Mouse (Mus musculus): ENCODE results near the gene Atp2b2. TPM values are rescaled to one million over a fixed set of nuclear protein-coding genes. Genes with fewer than 3 reads are reported as not detected.
A peak's percentile ranks its signal among the peaks of the same experiment; 100 is the strongest.

Gene Atp2b2
- polyA plus RNA-seq, 1 experiment from 2014 or later, result 0.09 TPM

DNA sequence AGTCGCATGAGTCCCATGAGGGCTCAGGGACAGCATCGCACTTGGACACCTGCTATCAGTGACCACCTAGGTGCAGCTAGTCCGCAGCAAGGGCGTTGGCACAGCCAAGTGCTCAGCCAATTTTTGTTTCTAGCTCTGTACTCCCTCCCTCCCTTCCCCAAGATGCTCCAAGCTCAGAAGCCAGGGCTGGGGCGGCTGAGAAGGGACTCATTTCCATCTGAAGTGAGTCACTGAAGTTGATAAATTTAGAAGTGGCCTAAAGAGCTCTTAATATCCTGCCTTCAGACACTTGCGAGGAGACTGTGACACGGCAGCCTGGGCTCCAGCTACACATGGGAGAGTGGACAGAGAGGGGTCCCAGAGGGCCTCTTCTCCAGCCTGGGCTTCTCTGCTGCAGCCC is 160.0 kb downstream of the Atp2b2 start:
- no peak for TF ChIP-seq CTCF (IDR thresholded peaks at IDR 0.05; ENCODE audit: low read depth)

DNA sequence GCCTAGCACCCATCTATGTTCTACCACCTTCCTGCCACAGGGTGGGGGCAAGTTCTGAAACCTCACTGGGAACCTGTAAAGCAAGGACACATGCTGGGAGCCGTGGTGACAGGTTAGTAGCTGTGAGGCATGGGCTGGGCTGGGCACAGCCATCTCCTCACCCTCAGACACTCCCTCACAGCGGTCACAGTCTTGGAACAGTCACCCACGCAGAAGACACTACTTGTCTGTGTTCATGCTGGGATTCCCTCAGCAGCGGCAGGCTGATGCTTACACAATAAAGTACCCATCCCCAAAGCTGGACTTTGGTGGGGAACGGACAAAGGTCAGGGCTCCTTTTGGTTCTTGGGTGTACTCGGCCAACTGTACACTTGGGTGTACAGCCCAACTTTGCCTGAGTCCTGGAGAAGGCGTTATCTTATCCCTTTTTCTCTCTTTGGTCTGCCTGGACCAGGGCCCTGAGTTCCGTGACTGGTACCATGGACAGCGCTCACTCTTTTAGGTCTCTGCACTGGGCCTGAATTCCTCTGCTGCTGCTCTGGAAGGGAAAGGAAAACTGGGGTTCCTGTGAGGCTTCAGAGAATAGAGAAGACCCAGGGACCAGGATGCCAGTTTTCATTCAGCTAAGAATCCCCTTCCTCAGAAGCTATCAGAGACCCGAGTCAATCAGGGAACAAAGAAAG is 160.7 kb downstream of the Atp2b2 start:
- no peaks in the 10 kb centered on the region for H3K36me3 ChIP-seq (ENCODE audit: insufficient read depth)
- DNase-seq, result peak; percentile 83
- H3K9me3 ChIP-seq (ENCODE audit: low read depth, low read length), result no peaks in the 10 kb centered on the region
- H3K4me3 ChIP-seq (ENCODE audit: low read depth, low read length), result no peak overlapping the region
- H3K9ac ChIP-seq, result no peak overlapping the region
- H3K27me3 ChIP-seq (ENCODE audit: insufficient read depth, low read length), result no peaks in the 10 kb centered on the region
- no peak overlapping the region for H3K4me2 ChIP-seq
- no peak overlapping the region for H3K27ac ChIP-seq (ENCODE audit: low read depth)
- no peak for TF ChIP-seq CTCF (IDR thresholded peaks at IDR 0.05; ENCODE audit: low read depth)
- H3K4me1 ChIP-seq (ENCODE audit: insufficient read depth), result no peaks in the 10 kb centered on the region
- no peak for ATAC-seq (ENCODE audit: insufficient read depth)
- WGBS, result 44% methylated on average over 10 of the region's 10 CpGs

More for the DNA sequence above, 160.0 kb downstream of the Atp2b2 start:
- Histone ChIP-seq H3K36me3 (ENCODE audit: insufficient read depth) (no peaks in the 10 kb centered on the region), H3K9ac (no peak overlapping the region), H3K9me3 (ENCODE audit: low read depth, low read length) (no peaks in the 10 kb centered on the region), H3K4me1 (ENCODE audit: insufficient read depth) (no peaks in the 10 kb centered on the region), H3K4me2 (no peak overlapping the region), H3K27me3 (ENCODE audit: insufficient read depth, low read length) (no peaks in the 10 kb centered on the region), H3K4me3 (ENCODE audit: low read depth, low read length) (no peak overlapping the region), H3K27ac (ENCODE audit: low read depth) (no peak overlapping the region)
- ATAC-seq (ENCODE audit: insufficient read depth) (no peak), DNase-seq (no peak)
- 64% methylated on average over 7 of the region's 7 CpGs for WGBS

DNA sequence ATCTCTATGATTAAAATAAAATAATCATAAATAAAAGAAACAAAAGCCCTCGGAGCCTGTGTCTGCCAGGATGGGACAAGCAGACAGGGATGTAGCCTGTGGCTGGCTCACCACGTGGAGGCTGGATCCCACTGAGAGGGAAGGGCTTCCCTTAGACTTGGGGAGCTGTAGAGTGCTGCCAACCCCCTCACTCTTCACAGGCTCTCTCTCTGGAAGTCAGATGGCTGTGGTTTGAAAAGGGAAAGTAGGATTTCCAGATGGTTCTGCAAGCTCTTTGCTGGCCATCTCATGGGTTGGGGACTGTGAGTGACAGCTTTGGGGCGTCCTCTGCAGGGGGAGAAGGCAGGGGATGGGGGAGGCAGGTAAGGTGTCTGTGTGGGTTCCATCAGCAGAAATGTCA is 163.0 kb downstream of the Atp2b2 start:
- no peaks in the 10 kb centered on the region for H3K4me1 ChIP-seq (ENCODE audit: insufficient read depth)
- WGBS, result 46% methylated on average over 3 of the region's 3 CpGs
- TF ChIP-seq CTCF (IDR thresholded peaks at IDR 0.05; ENCODE audit: low read depth), result no peak
- H3K27ac ChIP-seq (ENCODE audit: low read depth), result no peak overlapping the region
- H3K9me3 ChIP-seq (ENCODE audit: low read depth, low read length), result no peaks in the 10 kb centered on the region
- H3K27me3 ChIP-seq (ENCODE audit: insufficient read depth, low read length), result no peaks in the 10 kb centered on the region
- DNase-seq, result no peak
- ATAC-seq (ENCODE audit: insufficient read depth), result no peak
- H3K36me3 ChIP-seq (ENCODE audit: insufficient read depth), result no peaks in the 10 kb centered on the region
- H3K4me2 ChIP-seq, result no peak overlapping the region
- no peak overlapping the region for H3K9ac ChIP-seq
- H3K4me3 ChIP-seq (ENCODE audit: low read depth, low read length), result no peak overlapping the region

DNA sequence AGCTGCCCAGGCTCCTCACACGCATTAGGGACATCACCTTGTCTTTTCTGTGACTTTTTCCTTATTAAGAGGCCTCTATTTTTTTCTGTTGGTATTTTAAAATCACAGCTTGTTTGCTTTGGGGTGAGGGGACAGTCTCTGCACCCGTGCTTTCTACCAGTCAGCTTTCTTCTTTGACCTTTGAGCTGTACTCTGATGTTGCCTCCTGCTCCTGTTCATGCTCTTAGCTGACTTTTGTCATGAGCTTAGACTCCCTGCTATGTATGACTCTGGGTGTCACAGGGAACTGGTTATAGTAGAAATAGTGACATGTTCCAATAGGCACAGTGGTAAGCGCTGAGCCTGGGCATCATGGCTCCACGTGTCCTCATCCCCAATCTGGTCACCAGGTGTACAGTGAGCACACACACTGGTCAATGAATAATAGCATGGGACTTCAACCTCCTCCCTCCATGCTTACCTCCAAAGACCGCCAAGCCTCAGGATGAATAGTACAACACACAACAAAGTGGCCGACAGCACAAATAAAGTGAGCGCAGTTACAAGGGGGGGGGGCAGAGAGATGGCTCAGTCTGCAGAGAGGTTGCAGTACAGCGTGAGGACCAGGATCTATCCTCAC is 163.8 kb downstream of the Atp2b2 start:
- Histone ChIP-seq H3K4me1 (ENCODE audit: insufficient read depth) (no peaks in the 10 kb centered on the region), H3K36me3 (ENCODE audit: insufficient read depth) (no peaks in the 10 kb centered on the region), H3K27ac (ENCODE audit: low read depth) (no peak overlapping the region), H3K4me3 (ENCODE audit: low read depth, low read length) (no peak overlapping the region), H3K9ac (no peak overlapping the region), H3K4me2 (no peak overlapping the region), H3K27me3 (ENCODE audit: insufficient read depth, low read length) (no peaks in the 10 kb centered on the region), H3K9me3 (ENCODE audit: low read depth, low read length) (no peaks in the 10 kb centered on the region)
- 77% methylated on average over 8 of the region's 8 CpGs for WGBS
- DNase-seq (no peak), ATAC-seq (ENCODE audit: insufficient read depth) (no peak)
- TF ChIP-seq CTCF (IDR thresholded peaks at IDR 0.05; ENCODE audit: low read depth), result no peak

DNA sequence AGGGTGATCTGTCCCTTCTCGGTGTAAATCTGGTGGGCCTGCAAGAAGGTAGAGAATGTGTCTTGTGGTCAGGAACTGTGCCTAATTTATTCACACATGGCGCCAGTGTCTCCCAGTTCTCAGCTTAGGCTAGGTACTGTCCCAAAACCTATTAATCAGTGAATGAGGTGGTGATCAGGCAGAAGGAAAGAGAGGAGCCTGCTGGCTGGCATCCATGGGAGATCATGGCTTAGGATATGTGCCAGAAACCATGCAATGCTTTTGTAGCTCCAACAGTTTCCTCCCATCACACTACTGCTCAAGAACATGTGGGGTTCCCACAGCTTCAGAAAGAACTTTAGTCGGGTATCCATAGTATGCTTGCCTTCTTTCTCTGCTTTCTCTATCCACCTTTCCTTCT is 165.8 kb downstream of the Atp2b2 start:
- Histone ChIP-seq H3K4me1 (ENCODE audit: insufficient read depth) (no peaks in the 10 kb centered on the region), H3K27me3 (ENCODE audit: insufficient read depth, low read length) (no peaks in the 10 kb centered on the region), H3K9ac (no peak overlapping the region), H3K4me3 (ENCODE audit: low read depth, low read length) (no peak overlapping the region), H3K4me2 (no peak overlapping the region), H3K27ac (ENCODE audit: low read depth) (no peak overlapping the region), H3K36me3 (ENCODE audit: insufficient read depth) (no peaks in the 10 kb centered on the region), H3K9me3 (ENCODE audit: low read depth, low read length) (no peaks in the 10 kb centered on the region)
- TF ChIP-seq CTCF (IDR thresholded peaks at IDR 0.05; ENCODE audit: low read depth), result no peak
- DNase-seq, result no peak
- WGBS, result 76% methylated on average over 3 of the region's 3 CpGs
- ATAC-seq (ENCODE audit: insufficient read depth), result no peak

DNA sequence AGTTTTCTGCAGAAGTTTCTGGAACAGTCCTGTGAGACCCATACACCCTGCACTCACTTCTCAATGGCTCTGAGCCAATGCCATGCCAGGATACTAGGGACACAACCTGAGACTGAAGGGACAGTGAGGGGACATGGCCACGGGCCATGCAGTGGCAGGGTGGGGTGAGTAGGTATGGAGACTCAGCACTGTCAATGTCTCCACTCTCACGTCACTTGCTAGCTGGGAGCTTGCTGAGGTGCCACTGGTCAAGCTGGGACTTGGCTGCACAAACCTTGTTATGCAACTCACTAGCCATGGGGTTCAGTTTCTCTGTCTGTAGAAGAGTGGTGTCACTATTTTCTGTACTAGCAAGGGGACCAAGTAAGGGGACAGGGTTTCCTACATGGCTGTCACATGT is 167.2 kb downstream of the Atp2b2 start:
- Histone ChIP-seq H3K27me3 (ENCODE audit: insufficient read depth, low read length) (no peaks in the 10 kb centered on the region), H3K27ac (ENCODE audit: low read depth) (no peak overlapping the region), H3K9ac (no peak overlapping the region), H3K36me3 (ENCODE audit: insufficient read depth) (no peaks in the 10 kb centered on the region), H3K9me3 (ENCODE audit: low read depth, low read length) (no peaks in the 10 kb centered on the region), H3K4me2 (no peak overlapping the region), H3K4me1 (ENCODE audit: insufficient read depth) (no peaks in the 10 kb centered on the region), H3K4me3 (ENCODE audit: low read depth, low read length) (no peak overlapping the region)
- WGBS, result 68% methylated on average over 2 of the region's 2 CpGs
- ATAC-seq (ENCODE audit: insufficient read depth), result no peak
- TF ChIP-seq CTCF (IDR thresholded peaks at IDR 0.05; ENCODE audit: low read depth), result no peak
- DNase-seq, result no peak

DNA sequence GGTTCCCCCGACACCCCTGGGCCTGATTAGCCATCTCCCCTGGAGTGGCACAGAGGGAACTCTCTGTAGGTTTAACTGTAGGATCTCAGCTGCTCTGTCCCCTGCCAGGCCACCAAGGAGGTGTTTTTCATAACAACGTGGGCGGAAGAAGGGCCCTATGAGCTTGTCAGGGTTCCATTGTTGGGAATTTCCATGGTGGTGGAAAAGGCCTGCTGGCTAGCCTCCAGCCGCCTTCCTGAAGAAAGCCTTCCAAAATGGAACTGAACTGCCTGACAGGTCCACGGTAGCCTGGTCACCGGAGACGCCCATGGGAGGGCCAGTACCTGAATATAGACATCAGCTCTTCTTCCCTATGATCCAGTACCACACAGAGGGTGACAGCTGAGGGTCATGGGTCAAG is 169.8 kb downstream of the Atp2b2 start:
- TF ChIP-seq CTCF (IDR thresholded peaks at IDR 0.05; ENCODE audit: low read depth), result no peak
- Histone ChIP-seq H3K9ac (no peak overlapping the region), H3K27ac (ENCODE audit: low read depth) (no peak overlapping the region), H3K4me2 (no peak overlapping the region), H3K4me1 (ENCODE audit: insufficient read depth) (no peaks in the 10 kb centered on the region), H3K9me3 (ENCODE audit: low read depth, low read length) (no peaks in the 10 kb centered on the region), H3K36me3 (ENCODE audit: insufficient read depth) (no peaks in the 10 kb centered on the region), H3K4me3 (ENCODE audit: low read depth, low read length) (no peak overlapping the region), H3K27me3 (ENCODE audit: insufficient read depth, low read length) (no peaks in the 10 kb centered on the region)
- ATAC-seq (ENCODE audit: insufficient read depth), result no peak
- 67% methylated on average over 7 of the region's 7 CpGs for WGBS
- DNase-seq, result no peak

Measured in lung, embryonic 14.5 days (tissue).